Mouse (Mus musculus): ENCODE measurements around the gene Uggt1. TPM values are rescaled to one million over a fixed set of nuclear protein-coding genes. Genes with fewer than 3 reads are reported as not detected.

Uggt1 gene
- polyA plus RNA-seq, 1 experiment from 2014 or later: 56.8 TPM

DNA sequence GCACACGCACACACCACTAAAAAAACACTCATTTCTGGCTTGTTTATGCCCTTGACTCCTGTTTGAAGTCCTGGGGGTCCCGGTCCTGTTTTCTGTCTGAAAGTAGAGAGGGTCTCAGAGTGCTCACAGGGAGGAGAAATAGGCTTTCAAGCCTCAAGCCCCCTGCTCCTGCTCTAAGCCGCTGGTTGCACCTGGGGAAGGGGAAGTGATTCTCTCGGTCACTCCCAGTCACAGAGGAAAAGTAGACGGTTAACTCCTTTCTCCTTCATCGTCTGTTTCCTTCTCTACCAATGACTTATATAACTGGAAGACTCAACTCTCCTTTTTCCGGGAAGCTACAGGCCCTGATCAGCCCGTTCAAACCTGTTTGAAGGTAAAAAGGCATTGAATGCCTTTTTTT, 130.8 kb downstream of the Uggt1 start:
- H3K4me3 ChIP-seq (replicated peaks): no peak overlapping the region
- H3K9me3 ChIP-seq (replicated peaks): no peaks in the 10 kb centered on the region
- H3K9ac ChIP-seq: no peak overlapping the region
- H3K4me1 ChIP-seq: peaks cover 3% of the 10 kb centered on the region; the same call in 1 of the 2 replicates
- H3K36me3 ChIP-seq: no peaks in the 10 kb centered on the region
- H3K27me3 ChIP-seq: no peaks in the 10 kb centered on the region
- H3K27ac ChIP-seq (replicated peaks): no peak overlapping the region
- 72% methylated on average over 8 of the region's 8 CpGs for WGBS
- H3K4me2 ChIP-seq (replicated peaks): no peak overlapping the region
- ATAC-seq (ENCODE audit: insufficient number of reproducible peaks, low FRiP score, low TSS enrichment, low read depth): no peak

DNA sequence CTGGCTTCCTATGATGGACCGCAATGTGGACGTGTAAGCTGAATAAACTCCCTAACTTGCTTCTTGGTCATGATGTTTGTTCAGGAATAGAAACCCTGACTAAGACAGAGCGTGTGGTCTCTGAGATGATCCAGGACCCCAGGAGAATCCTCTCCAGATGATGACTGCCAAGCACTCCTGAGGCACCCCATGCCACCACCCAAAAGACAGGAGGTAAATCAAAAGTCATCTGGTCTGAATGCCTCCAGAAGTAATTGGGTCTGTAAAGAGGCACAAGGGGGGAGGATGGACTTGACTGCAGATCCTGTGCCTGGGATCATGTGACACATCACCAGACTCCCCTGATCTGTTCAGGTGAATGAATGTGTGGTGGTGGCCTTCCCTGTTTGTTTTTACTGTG, 131.9 kb downstream of the Uggt1 start:
- H3K9ac ChIP-seq: no peak overlapping the region
- H3K4me1 ChIP-seq: no peaks in the 10 kb centered on the region
- no peak overlapping the region for H3K4me2 ChIP-seq (replicated peaks)
- H3K27me3 ChIP-seq: no peaks in the 10 kb centered on the region
- H3K36me3 ChIP-seq: no peaks in the 10 kb centered on the region
- WGBS: 88% methylated on average over 3 of the region's 3 CpGs
- ATAC-seq (ENCODE audit: insufficient number of reproducible peaks, low FRiP score, low TSS enrichment, low read depth): no peak
- H3K27ac ChIP-seq (replicated peaks): no peak overlapping the region
- no peaks in the 10 kb centered on the region for H3K9me3 ChIP-seq (replicated peaks)
- H3K4me3 ChIP-seq (replicated peaks): no peak overlapping the region

DNA sequence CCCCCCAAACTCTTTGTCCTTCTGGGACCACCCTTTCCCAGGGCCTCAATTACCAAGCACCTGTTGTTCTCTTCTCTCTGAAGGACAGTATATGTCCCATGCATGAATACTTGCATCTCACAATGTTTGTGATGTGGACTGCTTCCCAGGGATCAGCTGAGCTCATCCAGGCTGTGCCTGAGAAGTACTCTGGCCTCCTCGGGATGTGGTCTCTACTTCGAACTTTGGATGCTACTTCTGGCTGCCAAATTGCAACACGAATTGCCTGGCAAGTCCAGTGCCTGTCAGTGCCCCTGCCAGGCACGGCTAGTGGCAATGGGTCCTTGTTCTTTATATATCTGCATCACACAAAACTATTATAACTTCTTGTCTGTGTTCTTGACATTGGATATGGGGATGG, 134.5 kb downstream of the Uggt1 start:
- H3K36me3 ChIP-seq: peaks cover 18% of the 10 kb centered on the region
- H3K9ac ChIP-seq: no peak overlapping the region
- H3K4me3 ChIP-seq (replicated peaks): no peak overlapping the region
- H3K9me3 ChIP-seq (replicated peaks): no peaks in the 10 kb centered on the region
- 84% methylated on average over 4 of the region's 4 CpGs for WGBS
- H3K4me2 ChIP-seq (replicated peaks): no peak overlapping the region
- H3K4me1 ChIP-seq: no peaks in the 10 kb centered on the region
- ATAC-seq (ENCODE audit: insufficient number of reproducible peaks, low FRiP score, low TSS enrichment, low read depth): no peak
- no peaks in the 10 kb centered on the region for H3K27me3 ChIP-seq
- H3K27ac ChIP-seq (replicated peaks): no peak overlapping the region

DNA sequence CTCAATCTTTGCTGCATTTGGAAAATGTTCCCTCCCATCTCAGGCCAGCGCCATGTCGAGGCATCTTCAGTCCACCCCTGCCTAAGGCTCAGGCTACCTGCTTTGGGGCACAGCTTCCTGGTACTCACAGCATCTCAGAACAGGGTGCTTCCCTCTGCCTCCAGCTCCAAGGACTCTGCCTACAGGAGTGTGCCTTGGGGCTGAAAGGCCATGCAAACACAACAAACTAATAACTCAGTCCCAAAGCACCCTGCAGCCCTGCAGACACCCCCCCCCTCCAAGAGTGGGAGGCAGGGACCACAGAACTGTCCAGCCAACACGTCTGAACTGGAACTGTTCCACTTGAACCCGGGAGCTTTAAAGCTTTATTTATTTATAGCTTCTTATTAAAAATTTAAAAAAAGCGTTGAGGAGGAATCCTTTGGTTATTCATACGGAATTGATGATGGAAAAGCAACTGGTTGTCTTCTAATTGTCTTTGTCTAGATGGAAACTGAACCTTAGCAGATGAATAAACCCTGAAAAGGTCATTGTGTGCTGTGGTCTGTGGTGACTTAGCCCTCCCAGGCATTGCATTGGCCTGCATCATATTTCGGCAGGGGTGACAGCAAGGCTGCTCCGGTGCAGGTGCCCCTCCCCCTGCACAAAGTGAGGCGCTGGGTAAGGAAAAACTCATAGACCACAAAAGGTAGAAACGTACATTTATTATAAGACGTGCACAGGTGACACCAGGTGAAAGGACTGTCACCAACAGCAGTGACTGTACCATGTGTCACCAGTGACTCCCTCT, 138.4 kb downstream of the Uggt1 start:
- H3K27ac ChIP-seq (replicated peaks): no peak overlapping the region
- peaks cover 45% of the 10 kb centered on the region for H3K36me3 ChIP-seq
- H3K4me2 ChIP-seq (replicated peaks): no peak overlapping the region
- no peaks in the 10 kb centered on the region for H3K4me1 ChIP-seq
- H3K27me3 ChIP-seq: no peaks in the 10 kb centered on the region
- H3K4me3 ChIP-seq (replicated peaks): no peak overlapping the region
- ATAC-seq (ENCODE audit: insufficient number of reproducible peaks, low FRiP score, low TSS enrichment, low read depth): no peak
- WGBS: 79% methylated on average over 11 of the region's 11 CpGs
- no peaks in the 10 kb centered on the region for H3K9me3 ChIP-seq (replicated peaks)
- no peak overlapping the region for H3K9ac ChIP-seq

DNA sequence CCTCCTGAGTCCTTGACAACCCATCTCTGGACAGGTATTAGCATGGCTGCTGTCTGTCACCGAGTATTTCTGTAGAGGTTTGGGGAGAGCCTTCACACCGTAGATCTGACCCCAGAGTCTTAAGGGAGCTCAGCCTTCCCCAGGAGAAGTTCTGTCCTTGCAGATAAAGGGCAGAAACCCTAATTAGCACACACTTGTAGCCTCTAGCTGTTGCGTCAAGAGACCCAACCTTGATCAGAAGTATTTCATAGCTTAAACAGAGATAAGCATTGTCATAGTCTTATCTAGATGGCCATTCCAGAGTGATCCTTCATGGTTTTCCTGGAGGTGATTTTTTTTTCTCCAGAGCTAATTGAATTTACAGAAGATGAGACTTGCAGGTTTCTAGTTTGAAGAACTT, 144.1 kb downstream of the Uggt1 start:
- H3K9me3 ChIP-seq (replicated peaks): no peaks in the 10 kb centered on the region
- WGBS: 87% methylated on average over 3 of the region's 3 CpGs
- H3K4me3 ChIP-seq (replicated peaks): no peak overlapping the region
- peaks cover 31% of the 10 kb centered on the region for H3K36me3 ChIP-seq
- no peak overlapping the region for H3K9ac ChIP-seq
- H3K4me1 ChIP-seq: peaks cover 8% of the 10 kb centered on the region
- H3K4me2 ChIP-seq (replicated peaks): no peak overlapping the region
- H3K27me3 ChIP-seq: no peaks in the 10 kb centered on the region
- ATAC-seq (ENCODE audit: insufficient number of reproducible peaks, low FRiP score, low TSS enrichment, low read depth): no peak
- H3K27ac ChIP-seq (replicated peaks): no peak overlapping the region

DNA sequence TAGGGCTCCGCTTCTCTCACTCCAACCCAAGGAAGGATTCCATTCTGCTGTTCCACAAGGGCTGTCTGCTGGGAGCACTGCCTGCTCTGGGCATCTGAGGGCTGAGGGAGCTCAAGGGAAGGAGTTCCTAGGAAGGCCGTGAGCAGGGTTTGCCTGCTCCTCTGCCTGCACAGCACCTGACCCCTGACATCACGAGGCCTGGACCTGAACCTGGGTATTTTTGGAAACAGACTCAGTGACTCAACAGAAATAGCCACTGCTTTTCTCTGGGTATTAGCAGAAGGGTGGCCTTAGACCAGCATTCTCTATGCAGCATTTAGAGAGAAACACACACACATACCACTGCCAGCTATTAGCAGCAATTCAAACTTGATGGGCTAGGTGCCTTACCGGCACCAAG, 146.1 kb downstream of the Uggt1 start:
- Histone ChIP-seq H3K4me3 (replicated peaks) (no peak overlapping the region), H3K27ac (replicated peaks) (no peak overlapping the region), H3K27me3 (no peaks in the 10 kb centered on the region), H3K9me3 (replicated peaks) (no peaks in the 10 kb centered on the region), H3K36me3 (peaks cover 19% of the 10 kb centered on the region), H3K4me1 (peaks cover 15% of the 10 kb centered on the region), H3K9ac (no peak overlapping the region), H3K4me2 (replicated peaks) (no peak overlapping the region)
- ATAC-seq (ENCODE audit: insufficient number of reproducible peaks, low FRiP score, low TSS enrichment, low read depth): no peak
- 85% methylated on average over 4 of the region's 4 CpGs for WGBS

DNA sequence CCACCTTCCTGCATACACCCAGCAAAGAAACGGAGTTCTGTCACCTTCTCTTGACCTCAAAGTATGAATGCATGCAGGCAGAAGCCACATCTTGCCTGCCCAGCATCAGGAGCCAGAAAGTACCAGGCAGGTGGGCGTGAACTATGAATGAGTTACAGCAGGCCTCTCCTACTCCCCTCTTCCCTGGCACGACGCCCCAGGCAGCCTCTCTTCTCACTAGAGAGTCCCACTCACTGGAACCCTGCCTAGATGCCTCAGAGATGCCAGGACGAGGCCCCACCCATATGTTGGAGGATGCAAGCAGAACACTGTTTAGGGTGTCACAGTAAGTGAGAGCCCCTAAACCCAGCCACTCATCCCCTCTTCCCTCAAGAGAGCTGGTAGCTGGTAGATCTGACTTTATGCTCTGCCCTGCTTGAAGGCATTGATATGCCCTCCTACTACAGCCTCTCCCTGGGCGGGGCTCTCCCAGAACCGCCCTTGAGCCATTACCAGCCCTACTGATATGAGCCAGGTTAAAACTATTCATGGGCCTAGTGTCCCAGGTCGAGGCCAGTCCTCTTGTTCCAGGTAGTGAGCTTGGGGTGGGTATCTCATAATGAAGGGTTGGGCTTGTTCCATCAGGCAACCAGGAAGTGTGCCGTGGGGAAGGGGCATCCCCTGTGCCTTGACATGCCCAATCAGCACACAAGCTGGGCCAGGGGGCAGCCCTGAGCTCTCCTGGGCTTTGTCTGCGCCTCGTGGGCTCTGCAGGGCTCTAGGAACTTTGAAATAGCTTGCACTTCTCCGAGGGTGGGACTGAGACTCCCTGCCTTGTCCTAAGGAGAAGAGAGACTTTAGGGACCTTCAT, 148.9 kb downstream of the Uggt1 start:
- ATAC-seq (ENCODE audit: insufficient number of reproducible peaks, low FRiP score, low TSS enrichment, low read depth): no peak
- peaks cover 13% of the 10 kb centered on the region; the same call in 1 of the 2 replicates for H3K36me3 ChIP-seq
- peaks cover 18% of the 10 kb centered on the region for H3K4me1 ChIP-seq
- no peaks in the 10 kb centered on the region for H3K9me3 ChIP-seq (replicated peaks)
- 59% methylated on average over 12 of the region's 12 CpGs for WGBS
- H3K4me2 ChIP-seq (replicated peaks): no peak overlapping the region
- 0 out of 2 replicates have a peak overlapping the region, but pooled peaks have one; percentile 44 for H3K27ac ChIP-seq (replicated peaks)
- H3K9ac ChIP-seq: no peak overlapping the region
- H3K4me3 ChIP-seq (replicated peaks): no peak overlapping the region
- H3K27me3 ChIP-seq: no peaks in the 10 kb centered on the region

DNA sequence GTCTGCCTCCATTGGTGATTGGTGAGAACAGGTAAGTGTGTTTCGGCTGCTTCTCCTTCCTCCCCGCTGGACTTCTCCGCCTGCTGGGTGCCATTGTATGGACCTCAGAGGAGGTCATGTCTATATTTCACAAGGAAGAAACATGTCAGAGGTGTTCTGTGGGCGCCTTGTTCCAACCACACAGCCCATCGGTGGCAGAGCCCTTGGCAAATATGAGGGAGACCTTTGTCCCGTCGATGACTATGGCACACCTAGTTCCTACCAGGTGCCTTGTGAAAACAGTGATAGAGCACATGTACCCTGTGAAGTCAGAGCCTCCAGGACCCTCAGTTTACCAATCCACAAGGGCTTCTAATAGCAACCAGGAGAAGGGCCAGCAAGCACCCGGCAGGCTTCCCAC, 150.8 kb downstream of the Uggt1 start:
- H3K27ac ChIP-seq (replicated peaks): no peak overlapping the region
- WGBS: 92% methylated on average over 8 of the region's 8 CpGs
- H3K9ac ChIP-seq: no peak overlapping the region
- H3K4me3 ChIP-seq (replicated peaks): no peak overlapping the region
- H3K4me1 ChIP-seq: peaks cover 38% of the 10 kb centered on the region
- no peaks in the 10 kb centered on the region for H3K9me3 ChIP-seq (replicated peaks)
- H3K4me2 ChIP-seq (replicated peaks): no peak overlapping the region
- no peak for ATAC-seq (ENCODE audit: insufficient number of reproducible peaks, low FRiP score, low TSS enrichment, low read depth)
- H3K36me3 ChIP-seq: peaks cover 13% of the 10 kb centered on the region; the same call in 1 of the 2 replicates
- no peaks in the 10 kb centered on the region for H3K27me3 ChIP-seq

DNA sequence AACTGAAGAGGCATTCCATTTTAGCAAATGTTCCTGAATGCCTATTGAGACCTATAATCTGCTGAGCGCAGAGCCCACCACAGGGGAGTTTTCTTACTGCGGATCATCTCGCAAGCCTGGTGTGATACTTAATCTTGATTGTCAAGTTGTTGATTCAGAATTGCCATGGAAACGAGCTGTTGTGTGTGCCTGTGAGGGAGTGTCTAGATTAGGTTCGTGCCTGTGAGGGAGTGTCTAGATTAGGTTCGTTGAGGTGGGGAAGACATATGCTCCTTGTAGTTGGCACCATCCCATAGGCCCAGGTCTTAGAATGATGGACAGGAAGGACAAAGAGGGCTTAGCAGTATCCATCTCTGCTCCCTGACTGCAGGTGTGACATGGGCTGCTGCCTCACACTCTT, 153.3 kb downstream of the Uggt1 start:
- 89% methylated on average over 6 of the region's 6 CpGs for WGBS
- Histone ChIP-seq H3K4me1 (peaks cover 54% of the 10 kb centered on the region), H3K9ac (no peak overlapping the region), H3K4me3 (replicated peaks) (no peak overlapping the region), H3K9me3 (replicated peaks) (no peaks in the 10 kb centered on the region), H3K27me3 (no peaks in the 10 kb centered on the region), H3K4me2 (replicated peaks) (no peak overlapping the region), H3K27ac (replicated peaks) (no peak overlapping the region), H3K36me3 (peaks cover 13% of the 10 kb centered on the region; the same call in 1 of the 2 replicates)
- no peak for ATAC-seq (ENCODE audit: insufficient number of reproducible peaks, low FRiP score, low TSS enrichment, low read depth)

DNA sequence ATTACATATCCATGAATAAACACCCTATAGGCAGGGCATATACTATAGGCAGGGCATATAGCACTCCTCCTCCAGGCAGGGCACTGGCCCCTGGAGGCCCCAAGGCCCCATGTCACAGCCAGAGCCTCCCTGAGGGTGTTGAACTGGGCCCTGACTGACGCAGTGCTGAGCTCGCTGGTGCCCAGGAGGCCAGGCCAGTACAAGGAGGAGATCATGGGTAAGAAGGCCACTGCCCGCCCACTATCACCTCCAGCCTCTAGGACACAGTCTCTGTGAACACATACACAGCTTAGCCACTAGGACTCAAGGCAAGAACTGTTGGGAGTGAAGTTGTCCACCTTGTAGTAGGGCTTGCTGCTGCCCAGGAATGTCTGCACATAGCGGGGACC, 153.8 kb downstream of the Uggt1 start:
- Histone ChIP-seq H3K9ac (no peak overlapping the region), H3K27ac (replicated peaks) (no peak overlapping the region), H3K27me3 (no peaks in the 10 kb centered on the region), H3K9me3 (replicated peaks) (no peaks in the 10 kb centered on the region), H3K4me1 (peaks cover 49% of the 10 kb centered on the region), H3K4me2 (replicated peaks) (no peak overlapping the region), H3K4me3 (replicated peaks) (no peak overlapping the region), H3K36me3 (peaks cover 15% of the 10 kb centered on the region; the same call in 1 of the 2 replicates)
- ATAC-seq (ENCODE audit: insufficient number of reproducible peaks, low FRiP score, low TSS enrichment, low read depth): no peak
- 88% methylated on average over 4 of the region's 4 CpGs for WGBS
